24 mouse cellular contexts compared by ENCODE assay signal in the genomic region with DNA sequence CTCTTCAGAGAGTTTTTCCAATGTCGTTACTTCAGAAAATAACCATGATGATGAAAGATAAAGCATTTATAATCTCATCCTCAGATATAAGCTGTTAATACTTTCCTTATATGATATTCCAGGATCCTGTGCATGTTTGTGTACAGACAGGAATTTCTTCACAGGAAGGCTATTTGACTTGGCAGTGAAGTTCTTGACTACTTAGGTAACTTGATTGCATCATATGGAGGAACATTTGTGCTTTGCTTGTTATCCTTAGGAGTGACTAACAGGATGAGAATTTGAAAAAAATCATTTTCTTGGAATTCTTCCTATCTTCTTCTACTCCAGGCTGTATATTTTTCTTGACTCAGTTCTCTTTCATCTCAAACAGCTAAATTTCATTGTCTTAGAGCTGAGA.
DNase-seq lines count a peak whose midpoint lies in the region; TF ChIP-seq lines count a peak whose summit lies in the region.
"Had no signal": no experiment of that assay in that cellular context is flagged by ENCODE, and none has a peak within 500 bp of the region (broad histone marks: within the 10 kb centered on the region; RNA-seq: fewer than 3 reads in every experiment).

No protein-coding gene starts in this region.

- no peak for TF ChIP-seq CTCF in C2C12 (IDR thresholded peaks at IDR 0.05; ENCODE audit: control insufficient read depth, insufficient read depth, insufficient read length)
- TF ChIP-seq CTCF in embryonic fibroblast, embryonic 13.5 days (IDR thresholded peaks at IDR 0.05; ENCODE audit: borderline replicate concordance, insufficient read depth, low read length): no peak

- H3K4me1 ChIP-seq in embryonic fibroblast, embryonic 13.5 days (ENCODE audit: control insufficient read depth, insufficient read depth, low read length): peaks cover 5% of the 10 kb centered on the region; the same call in 1 of the 2 replicates
- H3K4me1 ChIP-seq: embryonic facial prominence, embryonic 12.5 days; heart, embryonic 10.5 days; heart, embryonic 13.5 days had no signal

- H3K27ac ChIP-seq in embryonic fibroblast, embryonic 13.5 days (ENCODE audit: insufficient read depth, low read length): peak overlapping the region; percentile 76
- H3K27ac ChIP-seq: embryonic facial prominence, embryonic 12.5 days; gastrocnemius, adult 2 months; heart, adult 2 months; heart, embryonic 10.5 days; heart, embryonic 13.5 days; hindbrain, embryonic 14.5 days; hindbrain, postnatal 0 days had no signal

- TF ChIP-seq POLR2A in embryonic fibroblast, embryonic 13.5 days (IDR thresholded peaks at IDR 0.05; ENCODE audit: low read depth, low read length): no peak

- H3K79me3 ChIP-seq in C2C12 (ENCODE audit: low read depth): no peaks in the 10 kb centered on the region

- H3K27me3 ChIP-seq in C2C12 (ENCODE audit: control insufficient read depth, insufficient read depth, insufficient read length): no peaks in the 10 kb centered on the region
- H3K27me3 ChIP-seq: CH12.LX; embryonic facial prominence, embryonic 12.5 days; heart, embryonic 13.5 days had no signal

- no peak overlapping the region for H3ac ChIP-seq in C2C12 (ENCODE audit: control insufficient read depth, insufficient read length, low read depth)

- H3K4me3 ChIP-seq in C2C12 (ENCODE audit: insufficient read depth, poor library complexity, severe bottlenecking): no peak overlapping the region
- no peak overlapping the region for H3K4me3 ChIP-seq in embryonic fibroblast, embryonic 13.5 days (ENCODE audit: insufficient read depth, low read length)
- H3K4me3 ChIP-seq: embryonic facial prominence, embryonic 12.5 days; gastrocnemius, adult 2 months; heart, adult 2 months; heart, embryonic 10.5 days; heart, embryonic 13.5 days had no signal

- no peaks in the 10 kb centered on the region for H3K79me2 ChIP-seq in C2C12 (ENCODE audit: control insufficient read depth, insufficient read depth)

- peak; percentile 3 for DNase-seq in lung, postnatal 25 days (ENCODE audit: low spot score)
- DNase-seq in lung, postnatal 4 days: no peak
- DNase-seq in testis, postnatal 10 days (ENCODE audit: low spot score): no peak
- DNase-seq in urinary bladder, adult 2 months (ENCODE audit: low spot score): no peak
- DNase-seq: adrenal gland, adult 8-10 months; adrenal gland, postnatal 25 days; cerebellum, adult 18-20 months; cerebellum, adult 9-10 months; cerebellum, postnatal 14 days; forebrain, postnatal 0 days; gastrocnemius, adult 2 months; gastrocnemius, postnatal 14 days; heart, adult 2 months; heart, postnatal 14 days; heart, postnatal 4 days had no signal

- no peaks in the 10 kb centered on the region for H3K36me3 ChIP-seq in C2C12 (ENCODE audit: control insufficient read depth, insufficient read depth)
- H3K36me3 ChIP-seq: embryonic facial prominence, embryonic 12.5 days; G1E; heart, embryonic 10.5 days; heart, embryonic 13.5 days had no signal

TF ChIP-seq in C2C12, 6 proteins besides CTCF, POLR2A, EP300 and RAD21:
- TF ChIP-seq MYOG (IDR thresholded peaks at IDR 0.05; ENCODE audit: control insufficient read depth, extremely low read depth, insufficient read length) (no peak), MAX (IDR thresholded peaks at IDR 0.05) (no peak), CEBPB (IDR thresholded peaks at IDR 0.05; ENCODE audit: low read depth) (peak; percentile 59), FOSL1 (IDR thresholded peaks at IDR 0.05; ENCODE audit: insufficient read depth, low read length, poor library complexity, severe bottlenecking) (no peak)
